Mouse (Mus musculus) midbrain, embryonic 14.5 days (tissue): Measurements from ENCODE around the gene Dnajc5. TPM values are rescaled to one million over a fixed set of nuclear protein-coding genes. Genes with fewer than 3 reads are reported as not detected.

Experiments
- ATAC-seq: fragments of 200-750 bp; cut with Nextera tagmentation; 2 replicates; pipeline ENCODE4 v1.8.0; 2017; ENCODE audit warnings: moderate number of reproducible peaks, moderate library complexity; ENCODE audit not compliant: low FRiP score, low TSS enrichment
- DNase-seq: peaks from one replicate; pipeline ENCODE4 v3.0.0-alpha.2; 2015
- H3K27ac ChIP-seq: fragments of 300-500 bp; sonication (generic); replicated peaks from 2 replicates; pipeline ENCODE4 v1.5.1; 2014; ENCODE audit warnings: mild to moderate bottlenecking, low read depth, low read length, moderate library complexity
- H3K27me3 ChIP-seq: fragments of 300-500 bp; sonication (generic); 2 replicates; pipeline ENCODE4 v1.6.1; 2014; ENCODE audit warnings: low read length, control low read depth, mixed read lengths; ENCODE audit not compliant: control insufficient read depth, insufficient read depth
- H3K36me3 ChIP-seq: fragments of 300-500 bp; sonication (generic); 2 replicates; pipeline ENCODE4 v1.6.1; 2014; ENCODE audit warnings: low read length, control low read depth; ENCODE audit not compliant: control insufficient read depth, insufficient read depth
- H3K4me1 ChIP-seq: fragments of 300-500 bp; sonication (generic); 2 replicates; pipeline ENCODE4 v1.6.1; 2014; ENCODE audit warnings: mild to moderate bottlenecking, antibody characterized with exemption, low read length, control low read depth; ENCODE audit not compliant: control insufficient read depth, insufficient read depth
- H3K4me2 ChIP-seq: fragments of 300-500 bp; sonication (generic); 2 replicates; pipeline ENCODE4 v1.6.1; 2014; ENCODE audit warnings: mild to moderate bottlenecking, low read length, moderate library complexity
- H3K4me3 ChIP-seq: fragments of 300-500 bp; sonication (generic); replicated peaks from 2 replicates; pipeline ENCODE4 v1.5.1; 2014; ENCODE audit warnings: low read depth, low read length
- H3K9ac ChIP-seq: fragments of 300-500 bp; sonication (generic); replicated peaks from 2 replicates; pipeline ENCODE4 v1.6.1; 2014; ENCODE audit warnings: mild to moderate bottlenecking, low read length, moderate library complexity
- H3K9me3 ChIP-seq: fragments of 300-500 bp; sonication (generic); 2 replicates; pipeline ENCODE4 v1.6.1; 2016; ENCODE audit warnings: low read length, control low read depth, mixed read lengths; ENCODE audit not compliant: control insufficient read depth
- WGBS: fragments of 180-500 bp; shearing (Covaris S2); extraction: QIAGEN DNeasy Blood & Tissue Kit; methylation state at CpG from one replicate; pipeline ENCODE4 v1.1.7; 2014; 5-methylcytosine and 5-hydroxymethylcytosine counted together
- microRNA-seq: library from miRNA; unstranded; fragments of <30 nt; microRNA quantifications from one replicate; pipeline ENCODE4, GENCODE M21; 2016
- polyA plus RNA-seq: library from polyadenylated mRNA; unstranded; fragments of >200 nt; fragmentation: Nextera tagmentation; extraction: Ambion mirVana; gene quantifications from 2 replicates; pipeline ENCODE4 v1.2.1, GENCODE M21; 2014

Dnajc5 gene
- polyA plus RNA-seq, 1 experiment from 2014 or later, result 233 TPM

DNA sequence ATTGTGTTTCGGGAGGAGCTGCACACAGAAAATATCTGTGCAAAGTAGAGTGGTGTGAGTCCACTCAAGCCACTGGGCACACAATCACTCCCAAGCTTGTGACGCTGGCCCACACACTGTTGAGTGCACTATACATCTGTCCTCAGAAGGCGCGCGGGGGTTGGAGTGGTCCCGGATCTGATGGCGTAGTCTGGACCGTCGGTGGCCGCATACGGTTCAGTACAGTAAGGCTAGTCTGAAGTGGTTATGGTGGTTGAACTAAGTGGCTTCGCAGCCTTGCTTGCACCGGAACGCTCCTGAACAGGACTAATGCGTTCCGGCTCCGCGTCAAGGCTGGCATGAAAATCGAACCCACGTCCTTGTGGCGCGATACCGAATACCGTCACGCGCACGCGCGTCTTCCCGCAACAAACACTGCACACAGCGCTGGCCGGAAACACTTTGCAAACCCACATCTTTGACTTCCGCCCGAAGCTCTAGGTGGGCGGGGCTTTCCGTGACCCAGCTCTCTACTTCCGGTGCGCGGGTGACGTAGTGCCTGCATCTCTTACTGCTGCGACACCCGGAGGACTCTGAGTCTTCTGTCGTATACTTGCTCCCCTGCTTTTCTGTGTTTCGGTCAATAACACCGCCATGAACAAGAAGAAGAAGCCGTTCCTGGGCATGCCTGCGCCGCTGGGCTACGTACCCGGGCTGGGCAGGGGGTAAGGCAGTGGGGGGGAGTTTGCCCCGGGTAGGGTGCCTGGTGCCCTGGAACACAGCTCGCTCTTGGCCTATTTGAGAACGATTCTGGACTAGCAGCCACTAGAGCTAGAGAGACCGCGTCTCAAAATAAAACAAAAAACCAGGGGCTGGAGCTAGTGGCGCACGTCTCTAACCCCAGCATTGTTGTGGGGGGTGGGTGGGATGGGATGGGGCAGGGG is 80.8 kb downstream of the Dnajc5 start:
- DNase-seq (peak; percentile 99), ATAC-seq (peak; percentile 91)
- WGBS, result under 1% methylated on average over 57 of the region's 57 CpGs
- H3K9ac ChIP-seq, result peak overlapping the region; percentile 81
- no peaks in the 10 kb centered on the region for H3K27me3 ChIP-seq
- peak overlapping the region; percentile 84 for H3K27ac ChIP-seq
- H3K4me1 ChIP-seq, result peaks cover 29% of the 10 kb centered on the region
- peak overlapping the region; percentile 85 for H3K4me2 ChIP-seq
- H3K36me3 ChIP-seq, result peaks cover 7% of the 10 kb centered on the region
- H3K4me3 ChIP-seq, result peak overlapping the region; percentile 93
- no peaks in the 10 kb centered on the region for H3K9me3 ChIP-seq

DNA sequence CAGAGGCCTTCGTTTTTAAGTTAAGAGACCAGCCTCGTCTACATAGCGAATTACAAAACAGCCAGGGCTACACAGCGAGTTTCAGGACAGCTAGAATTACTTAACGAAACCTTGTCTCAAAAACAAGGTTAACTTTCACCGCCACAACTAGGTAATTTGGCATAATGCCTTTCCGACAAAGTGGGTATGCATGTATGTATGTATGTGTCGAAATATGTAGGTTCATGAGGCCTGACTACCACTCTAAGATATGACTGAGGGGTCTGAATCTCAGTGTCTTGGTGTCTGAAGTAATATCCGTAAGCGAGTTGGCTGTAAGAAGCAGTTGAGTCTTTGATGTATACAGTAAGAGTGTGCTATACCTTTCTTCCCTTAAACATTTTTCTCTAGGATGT is 81.5 kb downstream of the Dnajc5 start:
- H3K9me3 ChIP-seq, result no peaks in the 10 kb centered on the region
- WGBS, result 30% methylated on average over 10 of the region's 10 CpGs
- DNase-seq, result no peak
- H3K4me2 ChIP-seq, result peak overlapping the region; percentile 85
- ATAC-seq, result no peak
- peaks cover under 1% of the 10 kb centered on the region; the same call in 1 of the 2 replicates for H3K36me3 ChIP-seq
- peaks cover 29% of the 10 kb centered on the region for H3K4me1 ChIP-seq
- peak overlapping the region; percentile 83 for H3K27ac ChIP-seq
- H3K9ac ChIP-seq, result peak overlapping the region; percentile 81
- H3K4me3 ChIP-seq, result peak overlapping the region; percentile 93
- no peaks in the 10 kb centered on the region for H3K27me3 ChIP-seq

DNA sequence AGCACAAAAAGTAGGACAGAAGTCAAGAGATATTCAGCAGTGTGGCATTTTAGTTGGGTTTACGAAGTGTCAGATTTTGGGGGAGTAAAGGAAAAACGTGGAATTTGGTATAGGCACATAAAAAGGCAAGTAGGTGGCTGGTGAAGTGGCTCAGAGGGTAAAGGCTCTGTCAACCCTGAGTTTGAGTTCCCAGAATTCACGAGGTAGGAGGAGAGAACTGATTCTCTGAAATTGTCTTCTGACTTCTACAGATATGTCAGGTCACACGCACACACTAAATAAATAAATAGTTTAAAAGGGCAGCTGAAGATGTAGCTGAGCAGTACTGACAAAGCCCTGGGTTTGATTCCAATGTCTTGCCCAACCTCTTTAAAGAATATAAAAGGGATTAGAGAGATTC is 82.1 kb downstream of the Dnajc5 start:
- Histone ChIP-seq H3K27ac (no peak overlapping the region), H3K36me3 (no peaks in the 10 kb centered on the region), H3K27me3 (no peaks in the 10 kb centered on the region), H3K4me1 (peaks cover 26% of the 10 kb centered on the region), H3K9ac (no peak overlapping the region), H3K4me3 (peak overlapping the region; percentile 93), H3K4me2 (peak overlapping the region; percentile 85), H3K9me3 (no peaks in the 10 kb centered on the region)
- 75% methylated on average over 4 of the region's 4 CpGs for WGBS
- DNase-seq, result no peak
- ATAC-seq, result no peak

Small RNAs within 50 kb of the gene (microRNA-seq; reads per million reads assigned to microRNA genes)
- gene Mir7006, result not detected

Other genes starting within 250 kb of the Dnajc5 start
- 15.7 and 19.5 TPM in 2 replicates for gene Gmeb2, start 232.4 kb upstream of the Dnajc5 start, polyA plus RNA-seq
- 1,182 and 1,543 TPM in 2 replicates for gene Stmn3, start 206.0 kb upstream of the Dnajc5 start, polyA plus RNA-seq
- gene Rtel1, start 200.7 kb upstream of the Dnajc5 start, polyA plus RNA-seq, result 40.3 and 46.9 TPM in 2 replicates
- gene Zgpat, start 155.6 kb upstream of the Dnajc5 start, polyA plus RNA-seq, result 65.0 and 67.7 TPM in 2 replicates
- gene Arfrp1, start 155.1 kb upstream of the Dnajc5 start, polyA plus RNA-seq, result 65.8 and 76.2 TPM in 2 replicates
- gene Lime1, start 140.4 kb upstream of the Dnajc5 start, polyA plus RNA-seq, result 43.7 and 50.1 TPM in 2 replicates
- gene Zbtb46, start 61.1 kb upstream of the Dnajc5 start, polyA plus RNA-seq, result 18.8 and 22.2 TPM in 2 replicates
- gene Abhd16b, start 27.3 kb upstream of the Dnajc5 start, polyA plus RNA-seq, result 0.12 TPM in 1 of 2 replicates, not detected in the other
- gene Tpd52l2, start 23.3 kb upstream of the Dnajc5 start, polyA plus RNA-seq, result 102 and 112 TPM in 2 replicates
- 61.0 and 65.6 TPM in 2 replicates for gene Uckl1, start 64.4 kb downstream of the Dnajc5 start, polyA plus RNA-seq
- gene Prpf6, start 71.4 kb downstream of the Dnajc5 start, polyA plus RNA-seq, result 59.9 and 65.8 TPM in 2 replicates
- 72.6 and 75.3 TPM in 2 replicates for gene Zfp512b, start 72.3 kb downstream of the Dnajc5 start, polyA plus RNA-seq
- gene Samd10, start 78.7 kb downstream of the Dnajc5 start, polyA plus RNA-seq, result 215 and 245 TPM in 2 replicates
- gene Gm29797, start 136.5 kb downstream of the Dnajc5 start, polyA plus RNA-seq, result not detected in 2 replicates
- gene Sox18, start 151.2 kb downstream of the Dnajc5 start, polyA plus RNA-seq, result 10.6 and 16.3 TPM in 2 replicates
- gene Tcea2, start 159.8 kb downstream of the Dnajc5 start, polyA plus RNA-seq, result 37.4 and 44.9 TPM in 2 replicates
- gene Rgs19, start 173.5 kb downstream of the Dnajc5 start, polyA plus RNA-seq, result 57.0 and 72.9 TPM in 2 replicates
- gene Lkaaear1, start 178.0 kb downstream of the Dnajc5 start, polyA plus RNA-seq, result not detected in 2 replicates
- 105 and 110 TPM in 2 replicates for gene Oprl1, start 194.5 kb downstream of the Dnajc5 start, polyA plus RNA-seq
- gene Myt1, start 242.8 kb downstream of the Dnajc5 start, polyA plus RNA-seq, result 21.2 and 31.3 TPM in 2 replicates